Mouse (Mus musculus): ENCODE results near the gene Frmd6. TPM values are rescaled to one million over a fixed set of nuclear protein-coding genes. Genes with fewer than 3 reads are reported as not detected.

Gene Frmd6
- total and polyA plus RNA-seq, 3 experiments, result 2.5 to 4.5 (median 3.5) TPM

DNA sequence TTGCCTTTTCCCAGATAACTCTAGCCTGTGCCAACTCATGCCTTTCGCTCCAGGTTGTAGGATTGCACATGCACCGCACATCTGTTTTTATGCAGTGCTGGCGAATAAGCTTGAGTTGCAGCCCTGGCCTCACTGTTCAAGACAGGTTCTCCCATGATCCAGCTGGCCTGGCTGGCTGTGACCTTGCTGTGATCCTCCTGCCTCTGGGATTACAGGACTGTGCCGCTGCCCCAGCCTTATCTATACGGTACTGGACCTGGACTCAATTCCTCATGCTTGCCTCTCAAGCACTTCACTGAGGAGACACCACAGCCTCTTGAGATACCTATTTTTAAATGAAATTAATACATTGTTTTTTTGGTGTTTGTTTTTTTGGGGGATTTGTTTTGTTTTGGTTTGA lies 118.9 kb downstream of the Frmd6 start:
- DNase-seq (ENCODE audit: extremely low read depth), result no peak
- in situ Hi-C loops (cut with MboI; ENCODE audit: low pct_ligation_motif_present, low pct_unique_long_range_greater_than_20kb, low sequenced_read_pairs), result no loop called here
- dilution Hi-C loops (cut with MboI; ENCODE audit: extremely low pct_ligation_motif_present, extremely low pct_unique_long_range_greater_than_20kb, low sequenced_read_pairs), result no loop called here

DNA sequence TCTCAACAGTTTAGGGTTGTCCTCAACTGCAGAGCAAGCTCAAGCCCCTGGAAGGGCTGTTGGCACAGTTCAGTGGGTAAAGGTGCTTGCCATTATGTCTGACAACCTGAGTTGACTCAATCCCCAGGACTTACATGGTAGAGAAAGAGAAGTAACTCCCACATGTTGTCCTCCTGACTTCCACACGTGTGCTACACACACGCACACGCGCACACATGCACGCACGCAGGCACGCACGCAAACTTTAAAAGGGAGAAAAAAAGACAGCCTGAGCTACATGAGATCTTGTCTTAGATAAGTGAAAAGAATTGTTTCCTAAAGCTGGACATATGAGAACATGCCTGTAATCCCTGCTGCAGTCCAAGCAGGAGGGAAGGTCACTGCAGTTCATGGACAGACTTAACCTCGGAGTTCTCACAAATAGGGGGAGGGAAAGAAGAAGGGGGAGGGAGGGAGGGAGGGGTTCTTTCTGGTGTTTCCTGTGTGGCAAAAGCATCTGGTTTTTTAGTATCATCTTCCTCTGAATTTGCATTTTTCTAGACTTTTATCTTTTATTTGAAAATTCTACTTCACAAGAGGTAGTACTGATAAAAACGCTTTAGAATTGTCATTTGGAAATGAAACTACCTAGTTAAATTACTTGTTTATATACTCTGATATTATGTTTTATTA lies 121.4 kb downstream of the Frmd6 start:
- H3K4me2 ChIP-seq (ENCODE audit: insufficient read depth, low read depth, poor library complexity, severe bottlenecking), result no peak overlapping the region
- H3K27me3 ChIP-seq (replicated peaks), result no peaks in the 10 kb centered on the region
- TF ChIP-seq MAZ (IDR thresholded peaks at IDR 0.05; ENCODE audit: low read depth, low read length), result no peak
- dilution Hi-C loops (cut with MboI; ENCODE audit: extremely low pct_ligation_motif_present, extremely low pct_unique_long_range_greater_than_20kb, low sequenced_read_pairs), result no loop called here
- no peaks in the 10 kb centered on the region for H3K9me3 ChIP-seq (replicated peaks; ENCODE audit: low read length)
- peaks cover 2% of the 10 kb centered on the region; the same call in 1 of the 2 replicates for H3K79me2 ChIP-seq (replicated peaks; ENCODE audit: control insufficient read depth, extremely low read depth, insufficient read depth, poor library complexity, severe bottlenecking)
- no peak for DNase-seq (ENCODE audit: extremely low read depth)
- in situ Hi-C loops (cut with MboI; ENCODE audit: low pct_ligation_motif_present, low pct_unique_long_range_greater_than_20kb, low sequenced_read_pairs), result no loop called here
- peaks cover 29 to 57% of the 10 kb centered on the region in 2 experiments for H3K36me3 ChIP-seq (replicated peaks in 1 of 2; ENCODE audit: control insufficient read depth in 1 of 2, insufficient read depth in 1 of 2, low read length in 1 of 2)
- H3K4me3 ChIP-seq (replicated peaks in 1 of 3; ENCODE audit: low read depth in 2 of 3, low read length in 2 of 3, poor library complexity in 1 of 3), result no peak overlapping the region
- no peaks in the 10 kb centered on the region for H3K4me1 ChIP-seq (ENCODE audit: control insufficient read depth in 1 of 2, insufficient read depth in 2 of 2)
- H3K27ac ChIP-seq (ENCODE audit: insufficient read depth, low read depth), result no peak overlapping the region
- H3K9ac ChIP-seq (ENCODE audit: insufficient read depth, low read depth), result no peak overlapping the region

More for the DNA sequence above, 118.9 kb downstream of the Frmd6 start:
- Histone ChIP-seq H3K27ac (ENCODE audit: insufficient read depth, low read depth) (no peak overlapping the region), H3K4me2 (ENCODE audit: insufficient read depth, low read depth, poor library complexity, severe bottlenecking) (no peak overlapping the region), H3K4me1 (ENCODE audit: control insufficient read depth in 1 of 2, insufficient read depth in 2 of 2) (peaks cover 4 to 6% of the 10 kb centered on the region in 2 experiments; a peak in 3 of 4 replicates), H3K9me3 (replicated peaks; ENCODE audit: low read length) (no peaks in the 10 kb centered on the region), H3K27me3 (replicated peaks) (no peaks in the 10 kb centered on the region), H3K79me2 (replicated peaks; ENCODE audit: control insufficient read depth, extremely low read depth, insufficient read depth, poor library complexity, severe bottlenecking) (peaks cover 12% of the 10 kb centered on the region), H3K36me3 (replicated peaks in 1 of 2; ENCODE audit: control insufficient read depth in 1 of 2, insufficient read depth in 1 of 2, low read length in 1 of 2) (peaks cover 26 to 58% of the 10 kb centered on the region in 2 experiments), H3K9ac (ENCODE audit: insufficient read depth, low read depth) (no peak overlapping the region), H3K4me3 (replicated peaks in 1 of 3; ENCODE audit: low read depth in 2 of 3, low read length in 2 of 3, poor library complexity in 1 of 3) (no peak overlapping the region)
- no peak for TF ChIP-seq TCF12 (IDR thresholded peaks at IDR 0.05; ENCODE audit: low read depth, low read length)
- no peak for TF ChIP-seq MXI1 (IDR thresholded peaks at IDR 0.05; ENCODE audit: low read depth, low read length)
- TF ChIP-seq HCFC1 (IDR thresholded peaks at IDR 0.05; ENCODE audit: low read depth, low read length), result no peak
- TF ChIP-seq NELFE (IDR thresholded peaks at IDR 0.05; ENCODE audit: low read depth, low read length), result no peak
- no peak for TF ChIP-seq NRF1 (IDR thresholded peaks at IDR 0.05; ENCODE audit: low read depth, low read length)
- TF ChIP-seq ETS1 (conservative IDR thresholded peaks at IDR 0.05; ENCODE audit: low read depth, low read length), result no peak
- no peak for TF ChIP-seq ZMIZ1 (IDR thresholded peaks at IDR 0.05; ENCODE audit: low read depth, low read length)
- no peak for TF ChIP-seq ELF1 (IDR thresholded peaks at IDR 0.05; ENCODE audit: low read depth, low read length)
- no peak for TF ChIP-seq CHD2 (IDR thresholded peaks at IDR 0.05; ENCODE audit: low read length)
- no peak for TF ChIP-seq USF1 (IDR thresholded peaks at IDR 0.05; ENCODE audit: low read depth, low read length)
- TF ChIP-seq JUN (IDR thresholded peaks at IDR 0.05; ENCODE audit: insufficient read depth, low read depth, low read length), result no peak
- TF ChIP-seq MAZ (IDR thresholded peaks at IDR 0.05; ENCODE audit: low read depth, low read length), result no peak
- no peak for TF ChIP-seq MEF2A (IDR thresholded peaks at IDR 0.05; ENCODE audit: borderline replicate concordance, low read depth, low read length)
- no peak for TF ChIP-seq UBTF (IDR thresholded peaks at IDR 0.05; ENCODE audit: low read depth, low read length)
- no peak for TF ChIP-seq CTCF (conservative IDR thresholded peaks at IDR 0.05 in 1 of 2, IDR thresholded peaks at IDR 0.05 in 1 of 2; ENCODE audit: low read depth in 2 of 2, low read length in 2 of 2)
- TF ChIP-seq EP300 (IDR thresholded peaks at IDR 0.05; ENCODE audit: low read length), result no peak

Other genes starting within 250 kb of the Frmd6 start
- 60.2 and 66.0 TPM in 2 replicates for gene Actr10, start 112.3 kb downstream of the Frmd6 start, total RNA-seq (2012; rRNA removed)
- 133 and 135 TPM in 2 replicates for gene Actr10, start 112.3 kb downstream of the Frmd6 start, total RNA-seq (2014; rRNA removed)
- 154 and 168 TPM in 2 replicates for gene Actr10, start 112.3 kb downstream of the Frmd6 start, polyA plus RNA-seq (2012; ENCODE audit: insufficient read length, low read depth)
- gene Psma3, start 149.1 kb downstream of the Frmd6 start, total RNA-seq (2012; rRNA removed), result 271 and 341 TPM in 2 replicates
- gene Psma3, start 149.1 kb downstream of the Frmd6 start, total RNA-seq (2014; rRNA removed), result 538 and 617 TPM in 2 replicates
- gene Psma3, start 149.1 kb downstream of the Frmd6 start, polyA plus RNA-seq (2012; ENCODE audit: insufficient read length, low read depth), result 355 and 362 TPM in 2 replicates
- gene Arid4a, start 190.5 kb downstream of the Frmd6 start, total RNA-seq (2012; rRNA removed), result 9.7 and 10.7 TPM in 2 replicates
- gene Arid4a, start 190.5 kb downstream of the Frmd6 start, total RNA-seq (2014; rRNA removed), result 8.0 and 8.8 TPM in 2 replicates
- 20.8 and 22.4 TPM in 2 replicates for gene Arid4a, start 190.5 kb downstream of the Frmd6 start, polyA plus RNA-seq (2012; ENCODE audit: insufficient read length, low read depth)